Mouse (Mus musculus) limb, embryonic 10.5 days (tissue): ENCODE measurements at regions not wholly inside any gene's neighbourhood (a gene's known extent, or its start where the extent isn't known, plus 50 kb on each side); places are given as distances from the start of the nearest gene placed in this dataset.

Experiments
- DNase-seq: peaks from one replicate; pipeline ENCODE4 v3.0.0-alpha.2; 2017; ENCODE audit warnings: low spot score
- H3K27ac ChIP-seq: fragments of 300-500 bp; sonication (generic); 2 replicates; pipeline ENCODE4 v1.5.1; 2016; ENCODE audit warnings: mild to moderate bottlenecking
- H3K27me3 ChIP-seq: fragments of 300-500 bp; sonication (generic); 2 replicates; pipeline ENCODE4 v1.6.1; 2016; ENCODE audit warnings: low read depth, mild to moderate bottlenecking; ENCODE audit not compliant: poor library complexity, severe bottlenecking
- H3K36me3 ChIP-seq: fragments of 300-500 bp; sonication (generic); 2 replicates; pipeline ENCODE4 v1.6.1; 2016; ENCODE audit warnings: mild to moderate bottlenecking, moderate library complexity
- H3K4me1 ChIP-seq: fragments of 300-500 bp; sonication (generic); 2 replicates; pipeline ENCODE4 v1.6.1; 2016
- H3K4me3 ChIP-seq: fragments of 300-500 bp; sonication (generic); 2 replicates; pipeline ENCODE4 v1.5.1; 2016; ENCODE audit warnings: mild to moderate bottlenecking, moderate library complexity
- H3K9me3 ChIP-seq: fragments of 300-500 bp; sonication (generic); replicated peaks from 2 replicates; pipeline ENCODE4 v1.6.1; 2016; ENCODE audit warnings: mild to moderate bottlenecking
- WGBS: fragments of 180-500 bp; shearing (Covaris S2); methylation state at CpG from one replicate; pipeline ENCODE4 v1.1.7; 2016; 5-methylcytosine and 5-hydroxymethylcytosine counted together

DNA sequence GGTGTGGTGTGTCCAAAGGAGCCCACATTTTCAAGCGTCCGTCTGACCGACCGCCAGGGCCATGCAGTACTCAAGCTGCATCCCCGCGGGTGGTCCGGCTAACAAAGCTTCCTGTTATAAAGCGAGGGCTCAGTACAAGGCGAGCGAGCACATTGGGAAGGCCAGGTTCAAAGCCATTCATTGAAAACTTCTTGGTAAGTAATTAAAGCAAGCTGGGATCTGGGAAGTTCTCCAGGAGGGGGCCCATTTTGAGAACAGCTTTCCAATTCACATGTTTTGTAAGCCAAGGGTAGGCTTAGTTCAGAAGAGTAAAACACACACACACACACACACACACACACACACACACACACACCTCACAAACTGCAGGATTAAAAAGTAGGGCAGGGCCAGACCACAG lies 57.3 kb upstream of the Prep start:
- Histone ChIP-seq H3K4me3 (no peak overlapping the region), H3K4me1 (peaks cover 21% of the 10 kb centered on the region), H3K36me3 (no peaks in the 10 kb centered on the region), H3K9me3 (no peaks in the 10 kb centered on the region), H3K27ac (peak overlapping the region; percentile 77), H3K27me3 (no peaks in the 10 kb centered on the region)
- WGBS, result 26% methylated on average over 10 of the region's 10 CpGs
- peak; percentile 84 for DNase-seq

DNA sequence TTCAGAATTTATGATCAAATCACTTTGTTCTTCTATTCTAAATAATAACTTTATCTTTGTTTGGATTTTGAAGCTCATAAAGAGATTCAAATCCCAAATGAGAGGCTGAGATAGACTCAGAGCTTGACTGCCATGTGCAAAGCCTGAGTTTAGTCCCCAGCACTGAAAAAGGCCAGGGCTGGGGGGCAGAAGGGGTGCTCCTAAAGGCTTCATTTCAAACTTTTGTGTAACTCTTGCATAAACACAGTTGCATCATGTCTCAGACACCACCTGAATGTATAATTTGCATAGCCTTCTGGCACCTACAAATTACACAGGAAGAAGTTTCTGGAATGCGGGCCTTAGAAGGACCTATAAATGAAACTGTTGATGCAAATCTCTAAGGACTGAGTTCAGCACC lies 57.8 kb upstream of the Prep start:
- DNase-seq, result no peak
- Histone ChIP-seq H3K27ac (peak overlapping the region; percentile 75), H3K4me3 (no peak overlapping the region), H3K9me3 (no peaks in the 10 kb centered on the region), H3K36me3 (no peaks in the 10 kb centered on the region), H3K4me1 (peaks cover 21% of the 10 kb centered on the region), H3K27me3 (no peaks in the 10 kb centered on the region)
- WGBS, result 81% methylated on average over 1 of the region's 1 CpGs

DNA sequence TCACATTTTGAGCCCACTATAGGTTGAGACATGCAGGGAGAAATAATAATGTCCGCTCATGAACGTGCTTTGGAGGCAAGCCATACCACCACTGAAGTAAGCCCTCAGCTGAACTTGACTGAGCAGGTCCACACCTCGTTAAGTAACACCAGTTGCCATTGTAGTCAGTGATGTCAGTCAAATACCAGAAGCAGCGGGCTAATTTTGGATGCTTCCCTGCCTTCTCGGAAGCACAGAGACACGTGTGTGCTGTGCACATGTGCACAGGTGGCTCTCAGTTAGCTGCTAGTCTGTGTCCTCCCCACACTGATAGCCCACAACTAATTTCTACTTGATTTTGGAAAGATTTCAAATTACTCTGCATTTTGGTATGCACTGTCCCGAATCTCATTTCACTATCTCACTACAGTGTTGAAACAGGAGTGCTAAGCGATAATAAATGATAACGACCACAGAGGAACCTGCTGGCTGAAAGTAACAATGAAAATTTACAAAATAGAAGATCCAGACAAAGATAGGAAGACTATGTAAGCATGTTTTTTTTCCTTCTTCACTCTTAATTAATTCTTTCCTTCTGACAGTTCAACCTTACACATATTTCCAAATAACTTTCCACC lies 62.9 kb upstream of the Prep start:
- no peaks in the 10 kb centered on the region for H3K9me3 ChIP-seq
- peaks cover 31% of the 10 kb centered on the region for H3K4me1 ChIP-seq
- 84% methylated on average over 9 of the region's 9 CpGs for WGBS
- H3K27ac ChIP-seq, result no peak overlapping the region
- no peak overlapping the region for H3K4me3 ChIP-seq
- DNase-seq, result no peak
- H3K27me3 ChIP-seq, result no peaks in the 10 kb centered on the region
- H3K36me3 ChIP-seq, result no peaks in the 10 kb centered on the region

DNA sequence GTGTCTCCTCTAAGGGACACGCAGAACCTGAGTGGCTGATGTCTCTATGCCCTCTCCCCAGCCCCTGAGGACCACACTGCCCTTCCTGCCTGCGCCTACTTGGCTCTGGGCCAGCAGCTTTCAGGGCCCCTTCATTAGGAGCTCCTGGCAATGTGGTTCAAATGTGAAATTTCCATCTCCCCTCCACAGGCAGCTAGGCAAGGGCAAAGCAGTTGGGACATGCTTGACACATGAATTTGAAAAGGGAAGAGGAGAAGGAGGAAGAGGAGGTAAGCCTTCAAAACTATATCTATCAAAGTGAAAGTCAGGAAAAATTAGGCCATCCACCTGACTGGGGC lies 63.7 kb upstream of the Prep start:
- Histone ChIP-seq H3K27ac (peak overlapping the region; percentile 9; the same call in 1 of the 2 replicates), H3K27me3 (no peaks in the 10 kb centered on the region), H3K9me3 (no peaks in the 10 kb centered on the region), H3K36me3 (no peaks in the 10 kb centered on the region), H3K4me1 (peaks cover 38% of the 10 kb centered on the region), H3K4me3 (no peak overlapping the region)
- DNase-seq, result no peak
- 68% methylated on average over 2 of the region's 2 CpGs for WGBS

DNA sequence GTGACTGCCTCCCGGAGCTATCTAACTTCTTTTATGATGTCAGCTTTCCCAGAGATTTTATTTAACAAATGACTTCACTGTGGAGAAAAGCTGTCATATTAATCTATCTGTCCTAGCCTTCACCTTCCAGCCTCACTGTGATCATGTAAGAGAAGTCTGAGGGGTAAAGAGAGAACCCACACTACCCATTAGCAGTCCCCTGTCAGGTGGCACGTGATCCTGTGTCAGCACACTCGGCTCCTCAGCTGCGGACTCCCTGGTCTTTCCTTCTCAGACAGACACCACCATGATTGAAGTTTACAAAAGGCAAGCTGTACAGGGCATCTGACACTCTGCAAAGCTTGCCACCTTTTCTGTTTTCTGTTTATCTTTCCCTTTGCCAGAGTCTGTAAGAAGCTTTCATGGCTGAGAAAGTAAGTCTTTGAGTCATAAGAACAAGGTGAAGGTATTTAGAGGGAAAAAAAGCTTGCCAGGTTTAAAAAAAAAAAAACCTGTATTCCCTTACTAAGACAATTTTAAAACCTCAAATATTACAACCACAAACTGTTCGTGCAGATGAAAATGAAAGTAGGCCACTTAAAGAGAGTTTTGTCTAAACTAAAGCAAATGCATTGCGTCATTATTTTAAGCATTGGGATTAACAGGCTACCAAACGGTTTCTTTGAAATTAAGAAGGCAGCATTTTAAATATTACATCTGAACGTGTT lies 64.2 kb upstream of the Prep start:
- H3K27me3 ChIP-seq, result no peaks in the 10 kb centered on the region
- no peak for DNase-seq
- WGBS, result 59% methylated on average over 8 of the region's 8 CpGs
- H3K4me3 ChIP-seq, result no peak overlapping the region
- H3K4me1 ChIP-seq, result peaks cover 43% of the 10 kb centered on the region
- H3K36me3 ChIP-seq, result no peaks in the 10 kb centered on the region
- H3K27ac ChIP-seq, result no peak overlapping the region; the same call in 1 of the 2 replicates
- no peaks in the 10 kb centered on the region for H3K9me3 ChIP-seq

DNA sequence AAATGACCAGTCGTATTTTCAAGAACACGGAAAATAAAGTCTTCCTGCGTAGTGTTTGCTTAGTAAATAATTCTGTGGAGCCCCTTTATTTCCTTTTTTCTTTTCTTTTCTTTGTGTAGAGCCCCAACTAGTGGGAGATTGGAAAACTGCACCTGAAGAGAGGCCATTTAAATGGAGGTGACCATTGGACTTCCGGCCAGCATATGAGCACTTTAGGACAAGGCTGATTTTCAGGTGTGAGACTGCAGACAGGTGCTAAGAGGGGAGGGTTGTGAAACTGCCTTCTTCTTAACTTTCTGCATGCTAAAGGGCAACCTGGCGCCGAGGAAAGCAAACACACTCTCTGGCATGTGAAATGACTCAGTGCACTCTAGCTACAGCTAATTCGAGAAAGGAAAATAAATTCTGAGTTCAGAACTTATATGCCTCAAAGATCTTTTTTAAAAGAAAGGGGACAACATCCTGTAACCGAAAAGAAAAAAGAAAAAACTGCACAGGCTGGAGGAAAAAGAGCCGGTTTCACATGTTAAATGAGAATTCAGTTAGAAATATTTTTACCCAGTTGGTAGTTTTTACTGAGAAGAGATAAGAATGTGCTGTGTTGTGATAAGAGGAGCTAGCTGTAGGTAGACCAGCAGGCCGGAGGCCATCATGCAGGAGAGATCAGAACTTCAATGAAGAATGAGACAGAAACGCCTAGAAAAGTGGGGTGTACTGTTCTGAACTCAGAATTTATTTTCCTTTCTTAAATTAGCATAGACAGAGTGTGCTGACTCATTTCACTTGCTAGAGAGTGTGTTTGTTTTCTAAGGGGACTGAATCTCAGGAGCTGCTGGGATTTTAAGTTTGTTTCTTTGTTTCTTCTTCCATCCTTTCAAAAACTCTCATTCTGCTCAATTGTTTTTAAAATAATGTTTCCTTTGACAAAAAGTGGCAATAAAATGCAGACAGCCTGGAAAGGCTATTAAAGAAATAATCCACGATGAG lies 65.8 kb upstream of the Prep start:
- Histone ChIP-seq H3K9me3 (no peaks in the 10 kb centered on the region), H3K4me3 (peak overlapping the region; percentile 22; the same call in 1 of the 2 replicates), H3K27ac (peak overlapping the region; percentile 79), H3K36me3 (no peaks in the 10 kb centered on the region), H3K4me1 (peaks cover 54% of the 10 kb centered on the region), H3K27me3 (no peaks in the 10 kb centered on the region)
- DNase-seq, result peak; percentile 39
- 53% methylated on average over 12 of the region's 12 CpGs for WGBS

DNA sequence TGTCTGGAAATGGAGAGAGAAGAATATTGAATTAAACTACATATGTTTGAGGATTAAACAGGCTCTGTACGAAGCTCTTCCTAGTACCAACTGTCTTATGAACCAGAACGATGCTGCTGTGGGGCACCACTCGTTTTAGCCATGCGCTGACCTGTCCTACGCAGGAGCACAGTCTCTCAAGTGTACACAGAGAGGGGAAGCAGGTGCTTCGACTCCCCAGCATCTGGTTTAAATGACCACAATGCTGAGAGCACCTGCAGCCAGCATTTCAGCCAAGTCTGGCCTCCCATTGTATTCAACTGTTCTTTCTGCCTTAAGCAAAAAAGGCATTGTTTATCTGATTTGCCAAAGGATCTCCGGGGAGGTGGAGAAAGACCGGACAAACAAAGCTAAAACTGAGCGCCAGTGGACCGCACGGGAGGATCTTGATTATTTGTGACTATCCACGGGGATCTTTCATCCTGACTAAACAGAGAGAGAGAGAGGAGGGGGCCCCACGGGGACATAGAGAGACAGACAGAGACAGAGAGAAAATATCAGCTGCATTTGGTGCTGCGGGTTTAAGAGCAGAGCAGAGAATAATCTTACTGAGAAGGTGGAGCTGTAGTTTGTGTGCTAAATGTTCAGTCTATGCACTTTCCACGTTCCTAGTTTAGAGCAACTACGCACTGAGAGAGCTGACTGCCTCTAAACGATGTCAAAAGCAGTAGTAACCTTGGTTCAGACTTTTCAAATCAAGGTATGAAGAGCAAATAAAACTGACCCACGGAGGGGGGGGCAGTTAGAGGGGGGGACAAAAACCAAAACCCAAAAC lies 66.8 kb upstream of the Prep start:
- H3K4me1 ChIP-seq, result peaks cover 59% of the 10 kb centered on the region
- H3K36me3 ChIP-seq, result no peaks in the 10 kb centered on the region
- peak overlapping the region; percentile 22 for H3K4me3 ChIP-seq
- WGBS, result 59% methylated on average over 18 of the region's 18 CpGs
- DNase-seq, result peak; percentile 46
- no peaks in the 10 kb centered on the region for H3K9me3 ChIP-seq
- peak overlapping the region; percentile 79 for H3K27ac ChIP-seq
- no peaks in the 10 kb centered on the region for H3K27me3 ChIP-seq

DNA sequence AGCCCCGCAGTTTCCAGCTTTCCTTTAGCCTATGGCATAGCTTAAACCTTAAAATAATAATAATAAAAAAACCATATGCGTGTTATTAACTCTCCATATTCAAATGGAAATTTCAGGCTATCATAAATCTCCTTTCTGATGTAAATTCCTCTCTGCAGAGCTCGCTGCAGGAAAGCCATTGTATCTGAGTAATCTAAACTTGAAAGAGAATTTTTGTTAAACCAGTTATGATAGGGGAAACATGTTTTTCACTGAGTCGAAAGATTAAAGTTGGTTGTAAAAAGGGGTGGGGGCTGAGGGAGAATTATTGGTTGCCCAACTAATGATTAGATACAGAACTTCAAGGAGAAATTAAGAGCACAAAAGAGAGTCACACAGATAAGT lies 69.1 kb upstream of the Prep start:
- H3K27me3 ChIP-seq, result no peaks in the 10 kb centered on the region
- no peaks in the 10 kb centered on the region for H3K9me3 ChIP-seq
- peak overlapping the region; percentile 83 for H3K27ac ChIP-seq
- 21% methylated on average over 4 of the region's 4 CpGs for WGBS
- DNase-seq, result no peak
- peaks cover 62% of the 10 kb centered on the region for H3K4me1 ChIP-seq
- peak overlapping the region; percentile 28 for H3K4me3 ChIP-seq
- no peaks in the 10 kb centered on the region for H3K36me3 ChIP-seq

DNA sequence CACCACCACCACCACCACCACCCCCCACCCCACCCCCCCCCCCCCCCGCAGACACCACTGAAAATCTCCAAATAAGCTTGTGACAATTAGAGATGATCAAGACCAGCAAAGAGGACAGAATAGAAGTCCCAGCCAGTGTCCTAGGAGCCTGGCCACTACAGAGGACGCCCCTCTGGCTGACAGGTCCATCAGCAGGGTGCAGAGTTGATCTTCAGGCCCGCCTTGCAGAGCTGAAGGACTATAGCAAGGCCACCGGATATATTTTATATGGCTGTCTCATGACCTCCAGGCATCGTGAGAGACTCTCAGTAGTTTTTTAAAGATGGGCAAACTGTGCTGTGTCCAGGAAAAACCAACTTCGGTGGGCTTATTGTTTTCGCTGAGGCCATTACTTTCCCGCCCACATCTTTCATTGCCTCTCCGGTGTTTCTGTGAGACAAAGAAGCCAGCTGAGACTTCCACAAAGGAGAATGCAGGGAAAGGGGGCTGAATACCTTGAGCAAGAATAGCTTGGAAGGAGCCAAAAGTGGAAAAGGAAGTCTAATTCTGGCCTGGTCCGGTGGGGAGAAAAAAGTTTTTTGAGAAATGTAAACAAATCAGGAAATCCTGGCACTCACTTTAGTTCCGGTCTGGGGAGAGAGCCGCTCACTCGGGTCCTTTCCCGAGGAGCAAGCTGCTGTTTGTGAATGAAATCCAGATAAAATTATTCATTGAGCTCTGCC lies 69.7 kb upstream of the Prep start:
- Histone ChIP-seq H3K27me3 (no peaks in the 10 kb centered on the region), H3K4me1 (peaks cover 58% of the 10 kb centered on the region), H3K36me3 (no peaks in the 10 kb centered on the region), H3K4me3 (peak overlapping the region; percentile 28), H3K9me3 (no peaks in the 10 kb centered on the region), H3K27ac (peak overlapping the region; percentile 83)
- peak; percentile 42 for DNase-seq
- 18% methylated on average over 14 of the region's 14 CpGs for WGBS

DNA sequence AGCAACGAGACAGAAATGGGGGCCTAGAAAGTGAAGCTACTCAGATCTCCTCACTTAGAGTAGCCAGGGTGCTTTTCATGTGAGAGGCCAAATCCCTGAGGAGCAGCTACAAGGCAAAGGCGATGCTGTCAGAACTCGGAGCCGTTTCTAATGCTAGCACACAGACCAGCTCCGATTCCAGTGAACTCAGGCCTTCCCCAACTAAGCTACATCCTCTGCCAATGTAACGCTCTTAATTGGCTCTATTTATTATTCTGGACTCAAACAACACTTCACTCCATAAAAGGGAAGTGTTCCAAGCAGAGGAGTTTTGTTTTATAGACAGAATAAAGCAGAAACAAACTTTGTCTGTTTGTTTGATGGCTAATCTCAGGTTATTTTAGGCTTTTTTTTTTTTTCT lies 71.2 kb upstream of the Prep start:
- WGBS, result 59% methylated on average over 6 of the region's 6 CpGs
- H3K9me3 ChIP-seq, result no peaks in the 10 kb centered on the region
- no peaks in the 10 kb centered on the region for H3K36me3 ChIP-seq
- no peak overlapping the region for H3K27ac ChIP-seq
- DNase-seq, result no peak
- H3K4me3 ChIP-seq, result no peak overlapping the region
- H3K4me1 ChIP-seq, result peaks cover 58% of the 10 kb centered on the region
- no peaks in the 10 kb centered on the region for H3K27me3 ChIP-seq

DNA sequence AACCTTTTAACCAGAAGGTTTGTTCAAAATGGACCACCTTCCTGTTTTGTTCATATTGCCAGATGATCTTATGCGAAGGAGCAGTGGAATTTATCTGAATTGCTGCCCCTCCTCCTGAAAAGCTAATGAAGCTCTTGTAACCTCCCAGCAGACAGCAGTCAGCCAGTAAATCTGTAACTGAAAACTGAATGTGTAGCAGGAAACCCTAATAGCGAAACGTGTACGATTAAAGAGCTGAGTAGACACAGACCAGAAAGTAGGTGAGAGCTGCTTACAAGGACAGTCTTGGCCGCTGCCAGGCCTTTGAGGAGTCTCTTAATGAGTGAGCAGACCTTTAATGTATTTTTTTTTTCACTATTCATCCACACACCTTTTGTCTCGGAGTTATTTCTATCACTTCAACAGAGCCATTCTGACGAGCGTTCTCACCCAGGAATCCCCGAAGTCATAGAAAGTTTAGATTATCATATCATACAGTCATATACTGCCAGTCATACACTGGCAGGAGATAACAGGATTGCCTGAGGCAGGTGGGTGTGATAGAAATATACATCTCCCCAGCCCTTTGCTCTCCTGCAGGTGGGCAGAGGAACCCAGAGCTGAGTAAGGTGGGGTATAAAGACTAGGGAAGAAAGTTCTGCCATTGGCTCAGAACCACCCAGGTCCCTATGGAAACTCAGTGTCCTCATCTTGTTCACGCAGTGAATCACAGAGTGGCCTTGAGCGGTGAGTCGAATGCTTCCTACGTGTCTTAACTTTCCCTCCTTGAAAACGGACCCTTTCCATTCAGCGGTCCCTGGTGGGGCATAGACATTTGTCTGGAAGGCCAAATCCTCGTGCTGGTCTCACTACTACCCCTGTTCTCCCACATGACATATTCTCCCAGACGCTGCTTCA lies 72.4 kb upstream of the Prep start:
- 77% methylated on average over 17 of the region's 17 CpGs for WGBS
- Histone ChIP-seq H3K9me3 (no peaks in the 10 kb centered on the region), H3K4me3 (no peak overlapping the region), H3K4me1 (peaks cover 48% of the 10 kb centered on the region), H3K36me3 (no peaks in the 10 kb centered on the region), H3K27me3 (no peaks in the 10 kb centered on the region), H3K27ac (peak overlapping the region; percentile 36; the same call in 1 of the 2 replicates)
- DNase-seq, result no peak
